Mouse (Mus musculus) induced T-regulatory cell, adult 2 months (primary cell): ENCODE data around the gene Col4a2.

ENCODE experiments used
- DNase-seq: peaks from one replicate; pipeline ENCODE4 v3.0.0-alpha.2; 2012; ENCODE audit warnings: low read depth

Col4a2 gene

DNA sequence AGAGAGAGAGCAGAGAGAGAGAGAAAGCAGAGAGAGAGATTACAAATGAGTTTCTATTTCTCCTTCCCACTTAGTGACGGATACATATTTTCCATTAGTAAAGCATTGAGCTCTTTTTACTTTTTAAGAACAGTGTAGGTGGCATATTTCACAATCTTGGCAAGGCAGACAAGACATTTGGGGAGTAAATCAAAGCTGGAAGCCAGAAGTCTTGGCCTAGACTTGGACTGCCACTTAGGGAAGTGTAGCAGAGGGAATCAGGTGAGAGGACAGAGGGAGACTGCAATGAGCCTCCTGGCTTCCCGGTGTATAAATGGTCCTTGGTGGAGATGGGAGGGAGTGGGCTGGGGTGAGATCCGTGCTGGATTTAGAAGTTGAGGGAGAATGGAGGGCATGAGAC lies 70.3 kb downstream of the Col4a2 start:
- no peak for DNase-seq

DNA sequence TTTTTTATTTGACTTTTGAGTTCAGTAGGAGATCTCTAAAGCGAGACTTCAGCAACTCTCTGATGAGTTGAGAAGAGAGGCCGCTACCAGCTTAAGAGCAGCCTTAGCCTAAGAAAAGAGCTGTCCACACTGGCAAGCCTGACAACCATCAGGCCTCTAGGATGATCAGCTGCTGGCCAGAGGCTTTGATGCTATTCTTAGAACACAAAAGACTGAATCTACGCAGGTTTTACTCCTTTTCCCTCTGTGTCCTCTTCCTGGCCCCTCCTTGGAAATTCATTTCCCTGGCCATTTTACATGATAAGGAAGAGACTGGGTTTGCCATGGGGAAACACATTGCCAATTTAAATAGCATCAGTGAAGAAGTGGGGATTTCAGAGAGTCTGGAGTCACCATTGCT lies 70.8 kb downstream of the Col4a2 start:
- DNase-seq = no peak

DNA sequence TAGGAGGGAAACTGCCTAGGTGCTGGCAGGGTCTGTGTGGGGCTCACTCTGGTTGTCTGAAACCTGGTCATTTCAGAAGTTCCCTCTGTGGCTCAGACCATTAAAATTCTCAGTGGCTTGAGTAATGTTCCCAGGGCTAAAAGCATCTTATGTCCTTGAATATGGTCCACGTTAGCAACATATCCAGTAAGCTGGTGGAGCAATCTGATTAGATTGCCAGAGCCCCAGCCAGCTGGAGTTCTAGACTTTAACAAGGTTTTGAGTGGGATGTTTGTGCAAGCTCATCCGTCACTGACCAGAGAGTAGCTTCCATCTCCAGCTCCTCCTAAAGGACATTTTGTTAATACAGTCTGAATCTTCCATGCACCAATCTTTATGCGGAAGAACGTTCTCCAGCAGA lies 72.2 kb downstream of the Col4a2 start:
- DNase-seq = no peak

DNA sequence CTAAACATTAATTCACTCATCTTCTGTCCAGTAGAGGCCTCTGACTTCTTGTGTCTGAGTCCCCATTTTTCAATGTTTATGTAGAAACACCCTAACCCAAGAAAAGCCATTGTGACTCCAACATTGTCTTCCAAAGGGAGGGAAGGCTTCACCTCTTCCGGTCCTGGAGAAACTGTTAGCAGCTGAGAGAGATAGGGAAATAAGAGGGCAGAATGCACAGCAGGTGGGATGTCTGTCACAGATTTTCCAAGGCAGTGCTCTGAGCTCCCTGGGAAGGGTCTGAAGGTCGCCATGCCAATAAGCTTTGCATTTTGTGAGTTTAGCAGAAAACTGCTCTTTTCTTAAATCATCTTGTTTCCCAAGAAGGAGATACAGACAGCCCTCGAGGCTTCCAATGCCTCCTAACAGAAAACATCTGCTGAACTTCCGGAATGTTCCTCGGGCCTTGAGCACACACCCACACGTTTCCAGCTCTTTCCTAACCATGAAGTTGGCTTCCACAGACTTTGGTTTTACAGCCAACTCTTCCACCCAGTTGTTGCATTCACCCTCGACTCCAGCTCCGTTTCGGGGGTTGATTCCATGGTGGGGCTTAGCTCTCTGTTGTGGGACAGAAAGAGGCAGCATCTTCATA lies 72.8 kb downstream of the Col4a2 start:
- no peak for DNase-seq

DNA sequence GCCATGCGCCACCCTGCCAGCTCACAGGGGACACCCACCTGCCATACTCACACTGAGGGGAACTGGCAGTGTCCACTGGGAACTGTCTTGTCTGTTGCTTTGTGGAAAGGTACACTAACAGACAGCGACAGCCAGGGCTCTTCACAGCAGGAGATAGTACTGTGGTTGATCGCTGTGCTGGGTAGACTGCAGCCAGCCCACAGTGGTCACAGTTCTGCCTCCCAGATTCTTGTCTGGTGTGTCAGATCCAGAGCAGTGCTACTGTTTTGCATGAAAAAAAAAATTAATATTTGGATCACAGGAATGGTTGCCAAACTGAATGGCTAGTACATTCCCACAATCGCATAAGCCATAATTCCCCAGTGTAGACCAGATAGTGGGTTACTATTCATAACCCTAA lies 74.7 kb downstream of the Col4a2 start:
- no peak for DNase-seq

DNA sequence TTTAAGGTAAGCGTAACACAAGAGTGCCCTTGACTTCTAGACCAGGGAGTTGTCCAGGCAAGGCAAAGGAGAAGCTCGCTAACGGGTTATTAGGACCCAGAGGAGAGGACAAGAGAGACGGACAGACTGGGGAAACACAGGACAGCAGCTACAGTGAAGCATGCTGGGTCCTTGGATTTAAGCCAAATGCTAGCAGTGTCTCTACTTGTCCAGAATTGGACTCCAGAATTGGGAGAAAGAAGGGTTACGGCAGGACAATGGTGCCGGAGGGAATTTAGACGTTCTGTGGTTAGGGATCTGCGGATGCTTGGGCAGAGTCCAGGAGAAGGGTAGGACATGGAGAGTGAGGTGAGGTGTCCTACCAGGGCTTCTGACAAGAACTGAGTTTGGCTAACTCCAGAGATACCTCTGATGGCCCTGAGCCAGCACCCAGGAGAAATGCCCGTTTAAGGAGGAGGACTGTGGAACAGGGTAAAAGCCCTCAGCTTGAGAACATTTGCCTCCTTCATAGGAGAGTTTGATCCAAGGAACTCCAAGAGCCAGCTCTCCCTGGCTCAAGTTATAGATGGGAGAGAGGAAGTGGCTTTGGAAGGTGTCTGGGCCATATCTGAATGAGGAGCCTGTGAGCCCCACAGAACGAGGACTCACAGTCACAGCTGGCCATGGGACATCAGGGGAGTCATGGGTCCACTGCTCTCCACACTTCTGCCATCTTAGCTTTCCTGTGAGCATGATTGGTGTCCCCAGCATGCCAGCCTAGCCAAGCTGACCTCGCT lies 76.9 kb downstream of the Col4a2 start:
- no peak for DNase-seq

DNA sequence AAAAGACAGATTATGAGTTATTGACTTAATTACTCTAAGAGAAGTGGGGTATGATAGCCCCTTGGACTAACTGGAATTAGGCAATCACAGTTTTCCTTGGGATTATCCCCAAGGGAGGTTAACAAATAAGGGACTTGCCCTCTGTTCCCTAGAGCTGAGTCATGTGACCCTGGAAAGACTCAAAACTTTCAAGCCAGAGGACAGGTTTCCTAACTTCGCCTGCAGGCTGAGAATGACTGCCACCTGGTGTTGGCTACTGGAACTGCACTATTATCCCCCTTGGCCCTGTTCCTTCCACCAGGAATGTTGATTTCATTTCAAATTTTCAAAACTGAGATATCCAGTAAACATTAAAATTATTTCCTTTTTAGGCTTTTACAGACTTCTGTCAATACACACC lies 80.1 kb downstream of the Col4a2 start:
- peak; percentile 50 for DNase-seq

DNA sequence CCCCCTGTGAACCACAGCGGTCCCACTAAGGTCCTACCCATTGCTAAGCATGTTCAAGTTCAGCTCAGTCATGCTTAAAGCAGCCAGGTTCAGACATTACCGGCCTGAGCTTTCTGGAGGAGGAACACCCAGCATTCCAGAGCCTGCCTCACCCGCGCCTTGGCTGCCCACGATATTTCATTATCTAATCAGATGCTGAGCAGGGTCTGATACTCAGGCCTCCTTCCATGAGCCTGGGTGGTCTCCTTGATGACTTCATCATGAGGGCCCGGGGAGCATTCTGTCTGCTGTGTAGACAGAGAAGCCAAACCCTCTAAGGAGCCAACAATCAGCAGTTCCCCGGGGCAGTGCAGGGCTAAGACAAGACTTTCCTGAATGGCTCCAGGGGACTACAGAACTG lies 80.6 kb downstream of the Col4a2 start:
- peak; percentile 4 for DNase-seq

DNA sequence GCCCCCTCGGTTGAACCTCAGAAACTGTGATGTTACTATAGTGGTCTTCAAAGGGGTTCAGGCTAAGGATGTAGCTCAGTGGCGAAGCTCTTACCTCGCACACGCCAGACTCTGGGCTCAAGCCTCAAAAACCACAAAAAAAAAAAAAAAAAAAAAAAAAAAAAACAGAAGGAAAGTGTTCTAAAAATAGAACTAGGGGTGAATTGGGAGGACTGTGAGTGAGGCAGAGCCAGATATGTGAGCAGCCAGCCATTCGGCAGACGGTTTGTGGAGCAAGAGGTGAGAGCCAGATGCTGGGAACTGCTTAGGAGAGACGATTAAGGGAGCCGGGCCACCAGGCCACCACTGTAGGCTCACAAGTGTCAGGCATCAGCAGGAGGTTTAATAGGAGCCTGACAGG lies 81.0 kb downstream of the Col4a2 start:
- no peak for DNase-seq

DNA sequence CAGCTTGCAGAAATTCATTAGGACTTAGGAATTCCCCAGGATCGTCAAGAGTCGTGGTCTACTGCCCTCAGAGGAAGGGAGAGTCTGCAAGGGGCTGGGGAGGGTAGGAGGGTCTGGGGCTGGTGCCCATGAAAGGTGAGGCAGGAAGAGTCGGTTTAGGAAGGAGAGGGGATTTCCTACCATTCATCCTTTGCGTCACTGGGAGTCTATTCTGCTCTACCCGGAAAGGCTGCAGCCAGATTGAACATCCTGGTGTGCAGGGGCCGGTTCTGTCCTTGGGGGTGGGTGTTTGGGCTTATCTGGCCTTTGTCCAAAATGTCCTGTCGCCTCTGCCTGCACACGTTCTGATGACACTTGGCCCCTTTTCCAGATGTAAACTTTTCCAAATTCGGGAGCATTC lies 82.2 kb downstream of the Col4a2 start:
- no peak for DNase-seq

DNA sequence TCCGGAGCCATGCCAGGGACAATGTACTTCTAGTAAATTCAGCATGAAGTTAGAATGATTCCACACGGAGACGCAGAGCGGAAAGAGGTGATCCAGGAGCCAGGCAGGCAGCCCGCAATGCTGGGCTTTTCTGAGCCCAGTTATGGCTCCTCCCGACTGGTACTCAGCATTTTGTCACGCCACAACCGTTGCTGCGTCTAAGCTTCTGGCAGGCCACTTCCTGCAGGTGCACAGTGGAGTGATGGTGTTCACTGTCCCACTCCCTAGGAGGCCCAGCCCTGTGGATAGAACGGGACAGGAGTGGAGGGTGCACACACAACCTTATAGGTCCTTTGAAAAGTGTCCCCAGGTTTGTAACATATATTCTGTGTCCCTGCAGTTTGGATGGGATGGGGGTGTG lies 83.0 kb downstream of the Col4a2 start:
- DNase-seq = no peak

DNA sequence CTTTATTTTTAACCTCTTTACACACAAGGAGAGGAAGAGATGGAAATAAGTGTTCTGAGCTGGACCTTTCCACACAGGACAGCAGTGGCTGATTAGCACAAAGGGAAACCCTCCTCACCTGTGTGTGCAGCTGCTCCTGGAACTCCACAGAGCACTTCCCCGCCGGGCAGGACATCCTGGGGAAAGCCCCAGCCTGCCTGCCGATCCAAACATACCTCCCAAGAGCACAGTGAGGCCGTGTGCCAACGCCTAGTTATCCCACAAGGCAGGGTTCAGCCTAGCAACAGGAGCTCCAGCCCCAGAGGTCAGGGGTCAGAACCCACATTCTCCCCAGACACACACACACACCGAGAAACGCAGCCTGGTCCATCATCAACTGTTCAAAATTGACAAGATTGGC lies 83.5 kb downstream of the Col4a2 start:
- no peak for DNase-seq

DNA sequence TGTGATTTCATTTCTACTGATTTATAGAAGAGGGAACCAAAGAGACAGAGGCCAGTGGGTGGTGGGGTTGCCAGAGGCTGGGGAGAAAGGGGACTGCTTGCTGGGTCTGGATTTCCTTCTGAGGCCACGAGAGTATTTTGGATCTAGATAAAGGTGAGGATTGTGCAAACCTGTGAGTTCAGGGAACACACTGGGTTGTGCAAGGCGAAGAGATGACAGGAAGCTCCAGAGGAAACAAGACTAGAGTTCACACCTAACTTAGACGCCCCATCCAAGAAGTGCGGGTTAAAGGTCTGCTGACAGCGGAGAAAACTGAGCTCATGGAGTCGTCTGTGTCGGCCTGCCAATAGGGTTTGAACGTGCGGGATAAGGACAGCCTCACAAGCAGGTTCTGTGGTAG lies 84.5 kb downstream of the Col4a2 start:
- no peak for DNase-seq

DNA sequence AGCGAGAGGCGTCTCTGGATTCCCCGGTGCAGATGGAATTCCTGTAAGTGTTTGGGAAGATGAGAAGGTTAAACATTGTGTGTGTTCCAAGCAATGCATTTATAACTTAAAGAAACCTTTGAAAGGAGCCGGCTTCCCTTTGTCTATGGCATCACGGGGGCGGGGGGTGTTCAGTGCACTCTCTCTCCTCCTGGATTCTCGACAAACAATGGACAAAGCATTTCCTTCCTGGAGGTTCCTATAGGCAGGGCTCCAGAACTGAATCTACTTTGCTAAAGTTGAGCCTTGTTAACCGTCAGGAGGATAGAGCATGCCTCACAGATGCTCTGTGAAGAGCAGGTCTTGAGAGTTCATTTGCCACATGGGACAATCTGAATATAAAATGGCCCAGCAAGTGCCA lies 87.1 kb downstream of the Col4a2 start:
- DNase-seq = no peak

DNA sequence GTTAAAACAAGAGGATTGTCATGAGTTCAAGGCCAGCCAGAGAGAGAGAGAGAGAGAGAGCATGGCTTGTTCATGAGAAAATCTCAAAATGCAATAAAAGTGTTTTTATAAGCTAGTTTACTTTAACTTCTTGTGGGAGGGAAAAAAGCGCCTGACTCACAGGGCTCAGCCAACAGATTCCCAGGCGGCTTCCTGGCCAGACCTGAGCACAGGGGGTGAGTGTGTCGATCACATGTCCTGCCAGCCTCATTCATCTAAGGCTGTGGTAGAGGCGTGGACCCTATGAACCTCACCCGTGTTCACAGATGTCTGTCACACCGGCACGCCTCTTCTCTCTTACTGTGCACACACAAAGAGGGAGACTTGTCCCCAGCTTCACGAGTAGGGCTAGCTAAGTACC lies 87.6 kb downstream of the Col4a2 start:
- no peak for DNase-seq

DNA sequence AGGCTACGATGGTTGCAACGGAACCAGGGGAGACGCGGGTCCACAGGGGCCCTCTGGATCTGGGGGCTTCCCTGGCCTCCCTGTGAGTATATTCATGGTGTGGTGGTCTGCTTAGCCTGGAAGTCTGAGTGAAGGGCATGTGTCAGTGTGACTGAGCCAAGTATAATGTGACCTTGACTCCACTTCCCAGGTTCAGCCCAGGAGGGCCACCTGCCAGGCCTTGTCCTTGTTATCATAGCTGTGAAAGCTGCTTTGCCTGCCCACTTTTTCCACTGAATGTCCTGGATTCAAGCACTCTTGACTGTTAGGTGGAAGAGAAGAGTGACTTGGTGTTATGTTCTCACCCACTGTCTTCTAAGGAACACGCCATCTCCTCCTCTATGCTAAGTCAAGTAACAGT lies 88.6 kb downstream of the Col4a2 start:
- DNase-seq = no peak

DNA sequence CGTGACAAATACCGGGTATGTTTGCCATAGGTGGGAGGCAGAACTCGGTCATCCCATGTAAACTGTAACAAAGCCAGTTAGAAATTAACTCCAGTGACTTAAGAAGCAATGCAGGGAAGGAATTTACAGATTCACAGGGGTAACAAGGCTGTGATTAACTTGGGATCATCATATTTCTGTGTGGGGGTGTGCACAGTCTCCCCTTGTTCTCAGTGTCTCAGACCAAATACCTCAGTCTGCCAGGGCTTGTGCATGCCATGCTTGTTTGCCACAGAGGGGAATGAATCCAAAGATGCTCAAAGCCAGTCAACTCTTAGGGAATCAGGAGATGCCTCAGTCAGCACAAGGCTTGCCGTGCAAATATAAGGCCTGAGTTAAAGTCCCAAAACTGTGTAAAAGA lies 89.6 kb downstream of the Col4a2 start:
- no peak for DNase-seq

DNA sequence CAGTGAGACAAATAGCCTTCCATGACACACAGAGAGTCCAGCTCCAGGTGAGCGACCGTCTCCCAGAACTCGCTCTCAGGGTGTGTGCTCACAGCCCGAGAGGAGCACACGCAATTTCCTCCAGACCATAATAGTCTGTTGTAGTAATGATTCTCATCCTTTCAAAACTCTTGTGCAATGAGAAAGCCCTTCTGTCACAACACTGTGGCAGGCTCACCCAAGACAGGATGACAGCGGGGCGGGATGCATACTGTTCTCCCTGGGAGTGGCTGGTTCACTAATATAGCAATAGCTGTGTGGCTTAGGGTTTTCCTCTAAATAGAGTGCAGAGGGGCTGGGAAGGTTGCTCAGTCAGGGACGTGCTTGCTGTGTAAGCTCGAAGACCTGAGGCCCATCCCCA lies 91.2 kb downstream of the Col4a2 start:
- DNase-seq = no peak

DNA sequence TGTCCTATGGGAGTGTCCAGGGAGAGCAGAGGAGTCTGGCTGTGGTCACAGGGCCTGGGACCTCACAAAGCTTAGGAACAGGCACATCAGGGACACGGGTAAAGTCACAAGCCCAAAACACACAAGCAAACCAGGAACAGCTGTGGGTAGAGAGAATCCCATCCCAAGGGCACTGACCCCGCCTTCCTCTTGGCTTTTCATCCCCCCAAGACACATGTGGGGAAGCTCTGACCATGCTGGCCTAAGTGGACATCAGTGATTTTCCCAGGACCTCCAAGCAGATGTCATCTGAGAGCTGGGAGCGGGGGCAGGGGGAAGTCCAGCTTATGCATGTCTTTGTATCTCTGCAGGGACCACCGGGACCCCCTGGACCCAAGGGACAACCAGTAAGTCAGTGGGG lies 92.0 kb downstream of the Col4a2 start:
- no peak for DNase-seq

DNA sequence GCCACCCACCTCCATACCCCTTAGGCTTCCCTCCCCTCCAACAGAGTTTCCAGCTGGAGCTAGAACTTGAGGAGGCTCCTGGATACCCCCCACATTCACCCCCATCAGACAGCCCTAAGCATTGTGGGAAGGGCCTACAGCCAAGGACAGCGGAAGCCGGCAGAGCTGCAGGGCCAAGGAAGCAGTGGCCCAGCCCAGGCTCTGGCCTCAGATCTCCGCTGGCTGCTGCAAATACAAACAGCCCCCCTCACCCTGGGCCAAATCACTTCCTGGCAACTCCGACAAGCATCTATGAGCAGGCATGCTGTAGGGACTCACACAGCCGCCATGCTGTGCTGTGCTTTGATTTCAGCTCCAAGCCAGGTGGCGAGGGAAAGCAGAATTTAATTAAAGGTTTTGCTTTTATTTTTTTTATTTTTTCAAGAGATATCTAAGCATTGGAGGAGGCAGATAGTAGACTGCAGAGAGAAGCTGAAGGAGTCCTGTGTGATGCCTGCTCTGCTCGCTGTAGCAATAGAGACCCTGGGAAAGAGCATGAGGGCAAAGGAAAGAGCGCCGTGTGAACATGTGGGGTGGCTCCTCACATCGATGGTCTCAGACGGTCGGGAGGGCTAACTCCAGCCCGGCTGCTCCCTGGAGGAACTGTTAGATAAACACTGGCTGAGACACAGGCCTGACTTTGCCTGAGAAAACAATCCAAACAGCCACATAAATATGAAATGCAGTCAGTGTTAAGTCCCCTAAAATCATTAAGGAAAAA lies 93.3 kb downstream of the Col4a2 start:
- no peak for DNase-seq

DNA sequence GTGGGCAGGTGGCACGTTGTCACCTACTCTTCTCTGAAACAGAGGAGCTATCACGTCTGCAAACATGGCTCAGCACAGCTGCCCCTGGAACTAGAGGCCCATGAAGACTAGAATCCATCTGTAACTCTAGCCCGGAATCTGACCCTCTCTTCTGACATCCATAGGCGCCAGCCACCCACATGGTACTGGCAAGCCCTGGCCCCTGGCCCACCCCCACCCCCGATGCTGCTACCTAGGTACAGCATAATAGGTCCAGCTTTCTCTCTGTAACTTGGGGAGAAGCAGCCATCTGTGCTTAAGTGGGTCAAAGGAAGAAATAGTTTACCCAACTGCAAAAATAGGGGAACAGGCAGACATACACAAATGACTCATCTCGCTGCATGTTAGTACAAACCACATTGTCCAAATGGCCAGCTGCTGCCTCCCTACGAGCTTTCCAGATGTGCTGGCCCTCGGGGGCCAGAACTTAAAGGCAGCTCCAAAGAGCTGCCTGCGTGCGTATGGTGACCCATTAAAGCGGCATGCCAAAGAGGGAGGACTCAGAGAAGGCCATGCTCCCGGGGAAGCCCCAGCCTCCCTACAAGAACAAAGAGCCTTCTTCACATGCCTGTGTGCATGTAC lies 99.0 kb downstream of the Col4a2 start:
- DNase-seq = no peak

DNA sequence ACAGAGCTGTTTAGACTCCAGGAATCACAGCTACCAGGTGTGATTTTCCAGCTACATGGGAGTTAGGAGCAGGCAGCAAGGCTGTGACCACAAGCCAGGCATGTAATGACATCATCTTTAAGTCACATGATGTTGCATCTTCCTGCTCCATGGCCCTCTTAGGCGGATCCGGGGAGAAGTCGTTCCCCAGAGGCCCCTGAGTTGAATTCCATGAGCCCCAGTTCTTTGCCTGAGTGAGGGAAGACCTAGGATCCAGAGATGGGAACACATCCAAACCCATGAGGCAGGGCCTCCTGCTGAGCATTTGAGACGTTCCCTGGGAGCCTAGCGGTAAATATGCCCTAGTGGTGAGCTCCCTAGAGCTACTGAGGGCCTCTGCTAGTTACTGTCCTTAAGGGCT lies 99.8 kb downstream of the Col4a2 start:
- DNase-seq = no peak

DNA sequence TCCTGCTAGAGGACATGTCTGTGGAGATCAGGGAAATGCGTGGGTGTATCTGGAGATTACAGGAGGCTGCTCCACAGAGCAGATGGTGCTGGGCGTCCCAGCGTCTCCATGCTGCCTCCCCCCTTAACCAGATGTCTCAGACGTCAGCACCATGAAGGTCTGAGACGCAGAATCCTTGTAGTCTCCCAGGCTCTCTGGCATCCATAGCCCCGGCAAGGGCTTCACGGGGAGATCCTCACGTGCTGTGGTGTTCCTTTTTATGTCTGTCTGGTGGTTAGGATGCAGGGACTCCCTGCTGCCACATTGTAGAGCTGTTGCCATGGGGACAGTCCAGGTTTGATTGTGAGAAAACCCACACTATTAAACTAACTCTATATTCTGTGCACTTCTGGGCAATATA lies 101.7 kb downstream of the Col4a2 start:
- no peak for DNase-seq
